Mouse (Mus musculus) liver, embryonic 14.5 days (tissue): Measurements from ENCODE around the gene Gtf2i.

Experiments
- CTCF ChIP-seq: IDR thresholded peaks from 2 replicates; pipeline ENCODE4 v1.5.1; 2016; ENCODE audit warnings: antibody characterized with exemption, low read depth, control low read depth
- EP300 ChIP-seq: IDR thresholded peaks from 2 replicates; pipeline ENCODE4 v1.6.1; 2016; ENCODE audit warnings: antibody characterized with exemption, low read depth

DNA sequence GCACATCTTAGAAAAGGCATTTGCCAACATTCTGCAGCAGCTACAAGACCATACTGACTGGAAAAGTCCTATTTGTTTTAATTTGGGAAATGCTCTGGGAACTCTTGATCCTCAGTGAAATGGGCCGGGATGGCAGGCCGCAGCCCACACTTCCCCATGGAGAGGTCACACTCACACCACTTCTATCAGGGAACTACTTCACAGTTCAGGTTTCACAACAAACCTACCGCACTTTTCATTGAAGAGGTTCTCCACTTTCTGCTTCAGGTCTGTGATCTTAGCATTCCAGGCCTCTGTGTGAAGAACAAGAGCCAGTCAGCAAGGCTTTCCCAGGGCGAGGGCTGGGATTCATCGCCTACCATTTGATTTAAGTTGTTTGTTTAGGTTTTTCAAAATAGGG, 69.7 kb downstream of the Gtf2i start:
- TF ChIP-seq CTCF (no peak), EP300 (no peak)
